Mouse (Mus musculus) ES-E14 (cell line): ENCODE data around the gene Actl11. TPM values are rescaled to one million over a fixed set of nuclear protein-coding genes. Genes with fewer than 3 reads are reported as not detected.

Experiments used
- DNase-seq: peaks from one replicate; pipeline ENCODE4 v3.0.0-alpha.2; 2013; ENCODE audit warnings: low read depth, low spot score
- H3K27ac ChIP-seq: 2 replicates; pipeline ENCODE4 v1.5.1; 2012; ENCODE audit warnings: low read depth, mild to moderate bottlenecking, low read length, moderate library complexity, mixed read lengths; ENCODE audit not compliant: poor library complexity, insufficient read depth, severe bottlenecking
- H3K36me3 ChIP-seq: 2 replicates; pipeline ENCODE4 v1.6.1; 2012; ENCODE audit warnings: mild to moderate bottlenecking, low read length, moderate library complexity, mixed read lengths; ENCODE audit not compliant: control insufficient read depth, poor library complexity, insufficient read depth, severe bottlenecking
- H3K4me1 ChIP-seq, 2 experiments: fragments of 150-350 bp in 1 of 2; sonication (generic) in 1 of 2; 2 replicates each; pipeline ENCODE4 v1.6.1; 2012; ENCODE audit warnings: low read length in 2 of 2, mild to moderate bottlenecking in 1 of 2, mixed read lengths in 1 of 2; ENCODE audit not compliant: control insufficient read depth in 2 of 2, insufficient read depth in 2 of 2, poor library complexity in 1 of 2
- H3K4me3 ChIP-seq, 2 experiments: fragments of 150-350 bp in 1 of 2; sonication (generic) in 1 of 2; 2 replicates each; pipeline ENCODE4 v1.5.1; 2012; ENCODE audit warnings: low read length in 2 of 2, low read depth in 1 of 2, mild to moderate bottlenecking in 1 of 2, mixed read lengths in 1 of 2; ENCODE audit not compliant: insufficient read depth in 1 of 2, poor library complexity in 1 of 2, severe bottlenecking in 1 of 2
- H3K9ac ChIP-seq: 2 replicates; pipeline ENCODE4 v1.6.1; 2012; ENCODE audit warnings: low read depth, mild to moderate bottlenecking, low read length, mixed read lengths; ENCODE audit not compliant: poor library complexity, insufficient read depth, severe bottlenecking
- H3K9me3 ChIP-seq: fragments of 150-350 bp; sonication (generic); 2 replicates; pipeline ENCODE4 v1.6.1; 2012; ENCODE audit warnings: low read depth, mild to moderate bottlenecking, low read length; ENCODE audit not compliant: control insufficient read depth, insufficient read depth
- CHD2 ChIP-seq: IDR thresholded peaks from 2 replicates; pipeline ENCODE4 v1.6.1; 2014; ENCODE audit warnings: mild to moderate bottlenecking, low read depth, low read length, inconsistent platforms
- HCFC1 ChIP-seq: IDR thresholded peaks from 2 replicates; pipeline ENCODE4 v1.6.1; 2012; ENCODE audit warnings: low read length, inconsistent platforms, borderline replicate concordance; ENCODE audit not compliant: insufficient read depth
- MAFK ChIP-seq: IDR thresholded peaks from 2 replicates; pipeline ENCODE4 v1.6.1; 2014; ENCODE audit warnings: mild to moderate bottlenecking, low read depth, low read length, inconsistent platforms; ENCODE audit not compliant: insufficient read depth
- ZC3H11A ChIP-seq: IDR thresholded peaks from 2 replicates; pipeline ENCODE4 v1.6.1; 2012; ENCODE audit warnings: low read depth, mild to moderate bottlenecking, inconsistent platforms, low read length, borderline replicate concordance
- ZNF384 ChIP-seq: IDR thresholded peaks from 2 replicates; pipeline ENCODE4 v1.6.1; 2012; ENCODE audit warnings: low read depth, low read length, inconsistent platforms
- in situ Hi-C, 2 experiments: fragments of 600-800 bp; cut with MboI; formaldehyde crosslinking; loops; one replicate each; pipeline ENCODE4 v1.15.1; 2025; ENCODE audit warnings: low sequenced_read_pairs in 2 of 2, inconsistent platforms in 1 of 2; ENCODE audit not compliant: unreplicated experiment in 2 of 2
- total RNA-seq: library from RNA; depleted of rRNA; stranded (reverse); fragments of 300-350 nt; gene quantifications from 2 replicates; pipeline ENCODE4 v1.2.3, GENCODE M21; 2012

The Actl11 gene
- total RNA-seq, 1 experiment = not detected

GRCm38 (mm10) chr9:107936831-107937230, 8.6 kb downstream of the Actl11 start:
- no peak for DNase-seq
- H3K27ac ChIP-seq = no peak overlapping the region

GRCm38 (mm10) chr9:107947241-107948194, 19.2 kb downstream of the Actl11 start:
- no peak overlapping the region for H3K9ac ChIP-seq
- no peak for DNase-seq

More at GRCm38 (mm10) chr9:107936831-107937230, 8.6 kb downstream of the Actl11 start:
- H3K4me1 ChIP-seq = peaks cover 0 to 7% of the 10 kb centered on the region in 2 experiments; a peak in 3 of 4 replicates
- TF ChIP-seq MAFK (no peak), ZNF384 (no peak), CHD2 (no peak), HCFC1 (no peak), ZC3H11A (no peak)
- no peaks in the 10 kb centered on the region for H3K36me3 ChIP-seq
- in situ Hi-C loops = no loop called here
- H3K9me3 ChIP-seq = no peaks in the 10 kb centered on the region
- H3K4me3 ChIP-seq = peak overlapping the region; percentile 76 to 82; a peak in 3 of 4 replicates
- H3K9ac ChIP-seq = no peak overlapping the region; the same call in 1 of the 2 replicates

DNA sequence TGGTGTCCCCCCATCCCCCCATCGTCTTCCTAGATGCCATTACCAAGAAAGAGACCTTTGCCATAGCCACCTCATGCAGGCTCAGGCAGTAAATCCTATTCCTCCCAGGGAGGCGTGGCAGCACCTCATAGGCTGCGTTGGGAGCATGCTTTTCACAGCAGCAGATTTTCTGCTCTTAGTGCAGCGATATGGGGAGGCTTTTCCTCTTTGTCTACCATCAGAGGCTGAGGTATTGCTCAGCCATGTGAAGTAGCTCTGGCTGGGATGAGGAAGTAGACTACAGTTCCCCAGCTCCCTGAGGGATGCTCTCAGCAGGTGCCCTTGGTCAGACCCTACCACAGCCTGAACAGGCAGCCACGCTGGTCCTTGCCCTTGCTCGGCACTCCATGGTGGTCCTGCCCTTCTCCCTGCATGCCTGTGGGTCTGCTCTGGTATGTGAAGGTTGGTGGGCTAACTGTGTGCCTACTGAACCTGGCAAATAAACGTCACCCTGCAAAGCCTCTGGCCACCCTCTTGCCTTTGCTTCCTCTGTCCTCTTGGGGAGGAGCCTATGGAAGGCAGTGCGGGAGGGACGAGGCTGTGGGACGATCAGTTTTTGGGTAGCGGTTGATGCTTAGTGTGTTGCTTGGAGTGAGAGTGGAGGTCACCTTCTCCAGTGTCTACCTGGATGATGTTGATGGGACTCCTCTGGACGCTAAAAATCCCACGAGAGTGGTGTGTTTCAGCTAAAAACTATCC, 21.1 kb downstream of the Actl11 start:
- Histone ChIP-seq H3K4me1 (peaks cover 0 to 2% of the 10 kb centered on the region in 2 experiments; a peak in 1 of 4 replicates), H3K27ac (no peak overlapping the region), H3K9me3 (no peaks in the 10 kb centered on the region), H3K9ac (no peak overlapping the region), H3K36me3 (peaks cover 19% of the 10 kb centered on the region), H3K4me3 (no peak overlapping the region)
- no peak for DNase-seq
- TF ChIP-seq ZNF384 (no peak), CHD2 (no peak), HCFC1 (no peak), MAFK (no peak), ZC3H11A (no peak)
- in situ Hi-C loops = no loop called here

More at GRCm38 (mm10) chr9:107947241-107948194, 19.2 kb downstream of the Actl11 start:
- H3K9me3 ChIP-seq = no peaks in the 10 kb centered on the region
- peaks cover 17% of the 10 kb centered on the region for H3K36me3 ChIP-seq
- H3K4me1 ChIP-seq = peaks cover 0 to 2% of the 10 kb centered on the region in 2 experiments; a peak in 1 of 4 replicates
- H3K4me3 ChIP-seq = no peak overlapping the region
- in situ Hi-C loops = no loop called here
- H3K27ac ChIP-seq = no peak overlapping the region
- TF ChIP-seq MAFK = no peak
- no peak for TF ChIP-seq HCFC1
- TF ChIP-seq ZC3H11A = no peak

GRCm38 (mm10) chr9:107949922-107950235, 21.6 kb downstream of the Actl11 start, which contains the start of gene Traip:
Gene Traip (plus strand): TSS chr9:107950136.
- H3K36me3 ChIP-seq = peaks cover 19% of the 10 kb centered on the region
- DNase-seq = no peak
- H3K27ac ChIP-seq = peak within 1 kb of the TSS; percentile 28; the same call in 1 of the 2 replicates
- H3K9ac ChIP-seq = peak within 1 kb of the TSS; percentile 79
- TF ChIP-seq MAFK (no peak), HCFC1 (no peak), ZNF384 (no peak), ZC3H11A (no peak), CHD2 (no peak)
- H3K4me1 ChIP-seq = peaks cover 0 to 2% of the 10 kb centered on the region in 2 experiments; a peak in 1 of 4 replicates
- peak within 1 kb of the TSS; percentile 80 to 97 for H3K4me3 ChIP-seq
- H3K9me3 ChIP-seq = no peaks in the 10 kb centered on the region
- in situ Hi-C loops = no loop called here
